11 mouse cellular contexts compared by ENCODE assay signal in genomic region chr2:93082846-93083245, GRCm38 (mm10). TPM values are rescaled to one million over a fixed set of nuclear protein-coding genes. Genes with fewer than 3 reads are reported as not detected.
DNase-seq lines count a peak whose midpoint lies in the region; ATAC-seq and TF ChIP-seq lines count a peak whose summit lies in the region.
"Had no signal": no experiment of that assay in that cellular context is flagged by ENCODE, and none has a peak within 500 bp of the region (broad histone marks: within the 10 kb centered on the region; RNA-seq: fewer than 3 reads in every experiment).

No protein-coding gene starts in this region.

- WGBS in forebrain, postnatal 0 days, result 44% methylated on average over 3 of the region's 3 CpGs
- WGBS in forebrain, embryonic 15.5 days, result 45% methylated on average over 3 of the region's 3 CpGs
- 61% methylated on average over 3 of the region's 3 CpGs for WGBS in kidney, adult 2 months
- WGBS in intestine, embryonic 15.5 days, result 33% methylated on average over 3 of the region's 3 CpGs
- WGBS in neural tube, embryonic 13.5 days, result 22% methylated on average over 3 of the region's 3 CpGs
- WGBS in liver, postnatal 0 days (ENCODE audit: insufficient replicate concordance), result 69% methylated on average over 3 of the region's 3 CpGs

- no peaks in the 10 kb centered on the region for H3K27me3 ChIP-seq in forebrain, postnatal 0 days (ENCODE audit: insufficient read depth, low read length)
- H3K27me3 ChIP-seq in forebrain, embryonic 15.5 days, result no peaks in the 10 kb centered on the region
- H3K27me3 ChIP-seq in kidney, adult 2 months (replicated peaks; ENCODE audit: control insufficient read depth, insufficient read depth, low read length), result no peaks in the 10 kb centered on the region
- H3K27me3 ChIP-seq in intestine, embryonic 15.5 days (replicated peaks), result no peaks in the 10 kb centered on the region
- H3K27me3 ChIP-seq in neural tube, embryonic 13.5 days, result no peaks in the 10 kb centered on the region
- H3K27me3 ChIP-seq in liver, postnatal 0 days (ENCODE audit: insufficient read depth, low read length), result no peaks in the 10 kb centered on the region
- H3K27me3 ChIP-seq: heart, embryonic 12.5 days had no signal

- no peak overlapping the region for H3K9ac ChIP-seq in forebrain, postnatal 0 days
- H3K9ac ChIP-seq in forebrain, embryonic 15.5 days (replicated peaks), result no peak overlapping the region
- H3K9ac ChIP-seq in intestine, embryonic 15.5 days, result no peak overlapping the region
- no peak overlapping the region for H3K9ac ChIP-seq in neural tube, embryonic 13.5 days
- no peak overlapping the region for H3K9ac ChIP-seq in liver, postnatal 0 days (replicated peaks)
- H3K9ac ChIP-seq: heart, embryonic 12.5 days had no signal

- no peak overlapping the region for H3K27ac ChIP-seq in forebrain, postnatal 0 days (ENCODE audit: low read depth, low read length)
- H3K27ac ChIP-seq in forebrain, embryonic 15.5 days (replicated peaks), result no peak overlapping the region
- H3K27ac ChIP-seq in kidney, adult 2 months (ENCODE audit: insufficient read depth, low read depth, low read length), result no peak overlapping the region
- no peak overlapping the region for H3K27ac ChIP-seq in intestine, embryonic 15.5 days
- H3K27ac ChIP-seq in neural tube, embryonic 13.5 days (replicated peaks), result peak overlapping the region; percentile 34
- H3K27ac ChIP-seq in liver, postnatal 0 days (ENCODE audit: low read depth), result no peak overlapping the region

- H3K36me3 ChIP-seq in forebrain, postnatal 0 days (ENCODE audit: insufficient read depth), result no peaks in the 10 kb centered on the region
- no peaks in the 10 kb centered on the region for H3K36me3 ChIP-seq in forebrain, embryonic 15.5 days
- H3K36me3 ChIP-seq in kidney, adult 2 months (ENCODE audit: control insufficient read depth, insufficient read depth, low read length), result no peaks in the 10 kb centered on the region
- no peaks in the 10 kb centered on the region for H3K36me3 ChIP-seq in intestine, embryonic 15.5 days
- H3K36me3 ChIP-seq in neural tube, embryonic 13.5 days, result no peaks in the 10 kb centered on the region
- no peaks in the 10 kb centered on the region for H3K36me3 ChIP-seq in liver, postnatal 0 days (replicated peaks; ENCODE audit: insufficient read depth, low read length)
- H3K36me3 ChIP-seq: heart, embryonic 12.5 days had no signal

- peak; percentile 59 for ATAC-seq in forebrain, postnatal 0 days
- no peak for ATAC-seq in forebrain, embryonic 15.5 days (replicated peaks)
- ATAC-seq in intestine, embryonic 15.5 days, result peak; percentile 82
- no peak; the same call in 1 of the 2 replicates for ATAC-seq in neural tube, embryonic 13.5 days (ENCODE audit: low read depth)
- ATAC-seq in erythroid progenitor cell, adult 5-6 weeks (replicated peaks; ENCODE audit: low FRiP score, poor library complexity, severe bottlenecking), result no peak
- ATAC-seq in liver, postnatal 0 days, result no peak

- TF ChIP-seq CTCF in forebrain, postnatal 0 days (IDR thresholded peaks at IDR 0.05; ENCODE audit: low read depth), result no peak
- no peak for TF ChIP-seq CTCF in kidney, adult 2 months (conservative IDR thresholded peaks at IDR 0.05; ENCODE audit: insufficient read depth, insufficient read length, low read depth, low read length)
- TF ChIP-seq CTCF in liver, postnatal 0 days (IDR thresholded peaks at IDR 0.05; ENCODE audit: low read depth), result no peak

- DNase-seq in forebrain, postnatal 0 days, result no peak
- DNase-seq in kidney, postnatal 4 days, result peak; percentile 73 to 76
- DNase-seq in kidney, adult 2 months, result no peak
- DNase-seq in liver, postnatal 0 days, result no peak
- DNase-seq: cerebellum, adult 9-10 months had no signal

- H3K9me3 ChIP-seq in forebrain, postnatal 0 days (ENCODE audit: low read length), result no peaks in the 10 kb centered on the region
- no peaks in the 10 kb centered on the region for H3K9me3 ChIP-seq in forebrain, embryonic 15.5 days
- H3K9me3 ChIP-seq in intestine, embryonic 15.5 days, result no peaks in the 10 kb centered on the region
- no peaks in the 10 kb centered on the region for H3K9me3 ChIP-seq in neural tube, embryonic 13.5 days
- no peaks in the 10 kb centered on the region for H3K9me3 ChIP-seq in liver, postnatal 0 days (ENCODE audit: low read length)
- H3K9me3 ChIP-seq: heart, embryonic 12.5 days had no signal

- no peak for TF ChIP-seq POLR2A in kidney, adult 2 months (IDR thresholded peaks at IDR 0.05; ENCODE audit: low read depth, low read length)

- no peak for TF ChIP-seq EP300 in liver, postnatal 0 days (IDR thresholded peaks at IDR 0.05; ENCODE audit: low read depth)

- no peak overlapping the region for H3K4me3 ChIP-seq in forebrain, postnatal 0 days (ENCODE audit: low read depth, low read length)
- no peak overlapping the region for H3K4me3 ChIP-seq in forebrain, embryonic 15.5 days
- H3K4me3 ChIP-seq in kidney, adult 2 months (ENCODE audit: insufficient read depth, low read depth, low read length), result no peak overlapping the region
- no peak overlapping the region for H3K4me3 ChIP-seq in intestine, embryonic 15.5 days (replicated peaks)
- no peak overlapping the region for H3K4me3 ChIP-seq in neural tube, embryonic 13.5 days
- no peak overlapping the region for H3K4me3 ChIP-seq in liver, postnatal 0 days (ENCODE audit: low read depth, low read length)
- H3K4me3 ChIP-seq: heart, embryonic 12.5 days had no signal

- no peak overlapping the region for H3K4me2 ChIP-seq in forebrain, postnatal 0 days (ENCODE audit: low read depth)
- H3K4me2 ChIP-seq in forebrain, embryonic 15.5 days (replicated peaks), result no peak overlapping the region
- H3K4me2 ChIP-seq in intestine, embryonic 15.5 days (replicated peaks), result no peak overlapping the region
- H3K4me2 ChIP-seq in neural tube, embryonic 13.5 days, result no peak overlapping the region
- H3K4me2 ChIP-seq in liver, postnatal 0 days (ENCODE audit: low read depth, low read length), result no peak overlapping the region
- H3K4me2 ChIP-seq: heart, embryonic 12.5 days; liver, embryonic 11.5 days had no signal

- H3K4me1 ChIP-seq in forebrain, postnatal 0 days (ENCODE audit: insufficient read depth), result 0 out of 2 replicates have a peak, but pooled peaks cover 7% of the 10 kb centered on the region
- peaks cover 11% of the 10 kb centered on the region for H3K4me1 ChIP-seq in forebrain, embryonic 15.5 days
- no peaks in the 10 kb centered on the region for H3K4me1 ChIP-seq in kidney, adult 2 months (ENCODE audit: control insufficient read depth, insufficient read depth, low read length)
- H3K4me1 ChIP-seq in intestine, embryonic 15.5 days (replicated peaks), result peaks cover 23% of the 10 kb centered on the region
- H3K4me1 ChIP-seq in neural tube, embryonic 13.5 days (replicated peaks), result peaks cover 33% of the 10 kb centered on the region
- H3K4me1 ChIP-seq in liver, postnatal 0 days (ENCODE audit: insufficient read depth), result no peaks in the 10 kb centered on the region
- H3K4me1 ChIP-seq: heart, embryonic 12.5 days had no signal

RNA-seq across cellular contexts. Expression of gene Prdm11, which starts 36.9 kb away (rescaled TPM):
- 7.8 and 7.9 TPM in 2 replicates for total RNA-seq in forebrain, postnatal 0 days (2014; rRNA removed)
- 1.5 and 1.9 TPM in 2 replicates for polyA plus RNA-seq in forebrain, postnatal 0 days (2015; fragmentation: Nextera tagmentation; extraction: Ambion mirVana)
- polyA plus RNA-seq in forebrain, embryonic 15.5 days (2015; fragmentation: Nextera tagmentation; extraction: Ambion mirVana), result 2.6 TPM in 2 replicates
- 3.6 and 4.4 TPM in 2 replicates for polyA plus RNA-seq in kidney, adult 2 months (2012; rRNA removed)
- 8.0 and 8.6 TPM in 2 replicates for polyA plus RNA-seq in intestine, embryonic 15.5 days (2015; fragmentation: Nextera tagmentation; extraction: Ambion mirVana)
- polyA plus RNA-seq in neural tube, embryonic 13.5 days (2015; fragmentation: Nextera tagmentation; extraction: Ambion mirVana), result 1.8 and 2.2 TPM in 2 replicates
- 0.84 and 2.2 TPM in 2 replicates for total RNA-seq in erythroid progenitor cell, adult 5-6 weeks (2015; ENCODE audit: low replicate concordance)
- 0.26 and 7.7 TPM in 2 replicates for total RNA-seq in erythroid progenitor cell, adult 5-6 weeks (2017; ENCODE audit: low replicate concordance)
- 0.86 and 1.2 TPM in 2 replicates for polyA plus RNA-seq in liver, postnatal 0 days (2015; fragmentation: Nextera tagmentation; extraction: Ambion mirVana)

Comparison
In these comparisons a context has a peak if more than half of its experiments do, and no peak if none do; other contexts are left out.
1. ATAC-seq: peak in forebrain, postnatal 0 days (single experiment) and intestine, embryonic 15.5 days (single experiment); none in forebrain, embryonic 15.5 days (single experiment), neural tube, embryonic 13.5 days (single experiment), erythroid progenitor cell, adult 5-6 weeks (single experiment) and liver, postnatal 0 days (single experiment).
2. DNase-seq: peak in kidney, postnatal 4 days (2 of 2); none in forebrain, postnatal 0 days (single experiment), kidney, adult 2 months (single experiment) and liver, postnatal 0 days (single experiment).